Mouse (Mus musculus): ENCODE results near the gene B230217C12Rik.
"Not testable (repeated sequence)": the region's sequence is repeated elsewhere in the genome, so short reads cannot be mapped to it uniquely, and the experiment has no call there.

B230217C12Rik gene

DNA sequence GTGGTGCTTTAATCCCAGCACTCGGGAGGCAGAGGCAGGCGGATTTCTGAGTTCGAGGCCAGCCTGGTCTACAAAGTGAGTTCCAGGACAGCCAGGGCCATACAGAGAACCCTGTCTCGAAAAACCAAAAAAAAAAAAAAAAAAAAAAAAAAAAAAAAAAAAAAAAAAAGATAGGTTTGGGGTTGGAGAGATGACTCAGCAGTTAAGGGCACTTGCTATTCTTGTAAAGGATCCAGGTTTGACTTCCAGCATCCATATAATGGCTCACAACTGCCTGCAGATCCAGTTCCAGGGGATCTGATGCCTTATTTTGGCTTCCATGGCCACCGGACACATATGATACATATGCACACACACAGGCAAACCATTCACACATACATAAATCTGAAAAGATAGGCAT is 31.8 kb downstream of the B230217C12Rik start:
- DNase-seq = not testable (repeated sequence)

DNA sequence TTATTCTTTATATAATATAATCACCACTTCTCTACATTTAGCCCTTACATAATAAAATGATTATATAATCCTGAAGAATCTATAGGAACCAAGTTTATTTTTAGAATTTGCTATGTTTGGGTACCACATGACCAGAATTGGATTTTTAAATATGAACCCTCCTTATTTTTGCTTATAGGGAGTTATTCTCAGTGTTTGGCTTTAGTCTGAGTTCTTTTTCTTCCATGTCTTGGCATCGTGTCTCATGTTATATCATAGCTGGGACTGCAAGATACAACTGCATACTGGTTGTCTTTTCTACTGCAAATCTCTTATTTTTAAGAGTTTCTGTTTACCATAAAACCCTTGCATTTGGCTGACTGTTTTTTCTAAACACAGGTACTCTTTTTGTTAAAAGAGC is 33.8 kb downstream of the B230217C12Rik start:
- no peak for DNase-seq

DNA sequence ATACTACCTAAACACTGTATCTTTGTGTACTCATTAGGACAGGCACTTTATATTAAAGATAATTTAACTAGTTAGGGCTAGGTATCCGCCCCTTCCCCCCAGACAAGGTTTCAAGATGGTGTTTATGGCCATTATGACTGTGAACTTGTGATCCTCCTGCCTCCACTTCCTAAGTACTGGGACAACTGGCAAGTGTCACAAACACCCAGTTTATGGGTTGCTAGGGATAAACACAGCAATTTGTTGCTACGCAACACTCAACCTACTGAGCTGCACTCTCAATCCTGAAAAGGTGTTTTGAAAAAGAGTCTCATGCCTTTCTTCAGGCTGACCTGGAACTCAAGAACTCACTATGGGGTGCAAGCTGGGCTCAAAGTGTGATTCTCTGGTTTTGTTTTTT is 36.8 kb downstream of the B230217C12Rik start:
- DNase-seq = no peak

GRCm38 (mm10) chr11:97880362-97880761 is 39.8 kb downstream of the B230217C12Rik start:
- DNase-seq = no peak

- peak; percentile 81 for DNase-seq
Measured at GRCm38 (mm10) chr11:97883542-97883917, 43.0 kb downstream of the B230217C12Rik start.

- DNase-seq = peak; percentile 99
Measured at GRCm38 (mm10) chr11:97883918-97884600, 43.5 kb downstream of the B230217C12Rik start, which contains the start of gene Fbxo47. Gene Fbxo47, minus strand, starts transcription at chr11:97884154.

- no peak for DNase-seq
Measured at GRCm38 (mm10) chr11:97884601-97885185, 44.1 kb downstream of the B230217C12Rik start.

DNA sequence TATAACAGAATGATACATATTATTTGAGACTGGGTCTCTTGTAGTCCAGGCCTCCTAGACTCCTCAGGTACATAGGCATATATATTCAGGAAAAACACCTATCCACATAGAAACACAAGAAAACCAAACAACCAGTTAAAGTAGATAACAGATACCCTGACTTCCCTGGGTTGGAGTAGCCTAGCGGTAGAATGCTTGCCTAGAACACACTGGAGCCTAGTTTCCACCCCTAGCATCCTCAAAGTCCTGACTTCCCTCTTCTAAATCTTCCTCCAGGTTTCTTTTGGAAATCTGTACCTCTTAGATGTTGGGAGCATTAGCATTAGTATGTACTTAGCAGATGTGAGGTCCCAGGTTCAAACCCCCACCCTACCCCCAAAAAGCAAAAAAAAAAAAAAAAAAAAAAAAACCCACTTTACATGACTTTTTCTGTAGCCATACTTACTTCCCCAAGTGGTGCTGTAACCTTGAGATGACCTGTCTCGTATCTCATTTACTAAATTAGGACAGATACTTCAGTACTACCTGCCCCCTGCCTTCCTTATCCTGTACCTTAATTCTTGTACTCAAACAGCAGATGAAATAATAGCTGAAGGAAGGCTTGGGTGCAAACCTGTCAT is 44.8 kb downstream of the B230217C12Rik start:
- DNase-seq = no peak

- no peak for DNase-seq
Measured at GRCm38 (mm10) chr11:97891821-97892220, 51.2 kb downstream of the B230217C12Rik start.

Measured in retina, postnatal 1 day (tissue).